Mouse (Mus musculus) left cerebral cortex, adult 18-20 months (tissue): ENCODE results near the gene Khk. TPM values are rescaled to one million over a fixed set of nuclear protein-coding genes. Genes with fewer than 3 reads are reported as not detected.

ENCODE experiments used
- DNase-seq, 2 experiments: peaks; one replicate each; pipeline ENCODE4 v3.0.0; 2021 to 2022; ENCODE audit warnings: low spot score in 2 of 2, mixed read lengths in 1 of 2
- total RNA-seq, 2 experiments: library from RNA; stranded (reverse); gene quantifications; 2 replicates each; pipeline ENCODE4 v1.2.3; 2021

The Khk gene
- total RNA-seq, 2 experiments from 2014 or later: 15.8 to 19.3 TPM

- DNase-seq: no peak
These were observed 9.1 kb upstream of the Khk start for GRCm38 (mm10) chr5:30912156-30912555.

- DNase-seq: no peak
These were observed 8.0 kb upstream of the Khk start, which contains the start of gene Emilin1 for GRCm38 (mm10) chr5:30913060-30913841. TSS of gene Emilin1 (plus strand) at chr5:30913402.

GRCm38 (mm10) chr5:30914101-30914635 is 7.1 kb upstream of the Khk start:
- no peak for DNase-seq

GRCm38 (mm10) chr5:30914849-30915248 is 6.4 kb upstream of the Khk start:
- DNase-seq: no peak

GRCm38 (mm10) chr5:30915456-30915855 is 5.8 kb upstream of the Khk start:
- DNase-seq: no peak

- DNase-seq: peak; percentile 80 to 90
These were observed 5.2 kb upstream of the Khk start for GRCm38 (mm10) chr5:30915974-30916433.

- DNase-seq: no peak
These were observed 4.4 kb upstream of the Khk start for GRCm38 (mm10) chr5:30916841-30917240.

- DNase-seq: no peak
These were observed 3.9 kb upstream of the Khk start for GRCm38 (mm10) chr5:30917348-30917747.

- DNase-seq: no peak
These were observed 3.1 kb upstream of the Khk start for GRCm38 (mm10) chr5:30917891-30918670.

- DNase-seq: no peak
These were observed 2.5 kb upstream of the Khk start for GRCm38 (mm10) chr5:30918691-30919090.

GRCm38 (mm10) chr5:30919831-30920614 is 1.2 kb upstream of the Khk start:
- no peak for DNase-seq

- no peak for DNase-seq
These were observed 610 bp upstream of the Khk start for GRCm38 (mm10) chr5:30920621-30921020.

- DNase-seq: no peak
These were observed 1.4 kb downstream of the Khk start for GRCm38 (mm10) chr5:30922581-30923041.

- no peak for DNase-seq
These were observed 1.9 kb downstream of the Khk start for GRCm38 (mm10) chr5:30923119-30923518.

- DNase-seq: no peak
These were observed 3.4 kb downstream of the Khk start for GRCm38 (mm10) chr5:30924614-30925013.

GRCm38 (mm10) chr5:30925217-30925616 is 4.0 kb downstream of the Khk start:
- no peak for DNase-seq

- DNase-seq: no peak
These were observed 4.8 kb downstream of the Khk start for GRCm38 (mm10) chr5:30926073-30926472.

- DNase-seq: peak in 1 of 2 experiments; percentile 48
These were observed 6.8 kb downstream of the Khk start for GRCm38 (mm10) chr5:30927945-30928529.

- DNase-seq: peak; percentile 80 to 86
These were observed 8.9 kb downstream of the Khk start for GRCm38 (mm10) chr5:30930121-30930520.

- no peak for DNase-seq
These were observed 9.6 kb downstream of the Khk start for GRCm38 (mm10) chr5:30930846-30931245.

- no peak for DNase-seq
These were observed 10.1 kb downstream of the Khk start for GRCm38 (mm10) chr5:30931378-30931777.
